Mouse (Mus musculus) MEL (cell line): Measurements from ENCODE around the gene Gpatch3.

Source experiments
- GABPA ChIP-seq: IDR thresholded peaks from 2 replicates; pipeline ENCODE4 v1.6.1; 2012; ENCODE audit warnings: low read depth, mild to moderate bottlenecking, inconsistent platforms, low read length, improper control_type of control experiment, moderate library complexity
- MEF2A ChIP-seq: IDR thresholded peaks from 2 replicates; pipeline ENCODE4 v1.6.1; 2014; ENCODE audit warnings: low read depth, mild to moderate bottlenecking, inconsistent platforms, low read length, improper control_type of control experiment; ENCODE audit not compliant: poor library complexity, insufficient replicate concordance, severe bottlenecking; ENCODE audit errors: extremely low read depth

DNA sequence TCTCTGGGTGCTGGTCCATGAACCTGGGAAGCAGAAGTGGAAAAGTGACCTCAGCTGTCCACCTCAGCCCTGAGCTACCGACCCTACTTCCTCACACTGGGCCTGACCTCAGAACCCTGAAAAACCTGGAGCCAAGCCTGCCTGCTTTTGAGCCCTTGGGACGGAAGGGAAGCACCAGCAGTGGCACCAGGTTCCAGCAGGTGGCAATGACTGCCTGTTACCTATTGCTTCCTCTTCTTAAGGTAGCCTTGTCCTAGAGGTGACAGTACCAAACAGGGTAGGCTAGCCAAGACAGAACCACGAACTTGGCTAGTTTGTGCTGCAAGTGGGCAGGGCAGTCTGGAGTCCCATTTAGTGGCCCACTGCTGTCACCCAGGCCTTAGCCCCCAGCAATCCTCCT is 41.8 kb upstream of the Gpatch3 start:
- no peak for TF ChIP-seq MEF2A
- no peak for TF ChIP-seq GABPA
